Mouse (Mus musculus) MEL (cell line): ENCODE results near the gene Tmem108. TPM values are rescaled to one million over a fixed set of nuclear protein-coding genes. Genes with fewer than 3 reads are reported as not detected.

Experiments used
- DNase-seq: peaks from one replicate; pipeline ENCODE4 v3.0.0; 2011; ENCODE audit warnings: low read depth, low spot score
- H3K27ac ChIP-seq: 2 replicates; pipeline ENCODE4 v1.5.1; 2012; ENCODE audit warnings: low read depth, mild to moderate bottlenecking, control low read depth, low read length, moderate library complexity; ENCODE audit not compliant: control insufficient read depth
- H3K27me3 ChIP-seq, 2 experiments: fragments of 150-350 bp in 1 of 2; sonication (generic) in 1 of 2; 2 replicates each; pipeline ENCODE4 v1.6.1; 2012; ENCODE audit warnings: low read length in 2 of 2, mild to moderate bottlenecking in 2 of 2, improper control_type of control experiment in 1 of 2, moderate library complexity in 1 of 2; ENCODE audit not compliant: insufficient read depth in 2 of 2, control insufficient read depth in 1 of 2
- H3K36me3 ChIP-seq, 2 experiments: 2 replicates each; pipeline ENCODE4 v1.6.1; 2012 to 2014; ENCODE audit warnings: low read length in 2 of 2, improper control_type of control experiment in 1 of 2, inconsistent platforms in 1 of 2, mild to moderate bottlenecking in 1 of 2; ENCODE audit not compliant: insufficient read depth in 2 of 2, control insufficient read depth in 1 of 2
- H3K4me1 ChIP-seq, 2 experiments: fragments of 150-350 bp in 1 of 2; sonication (generic) in 1 of 2; 2 replicates each; pipeline ENCODE4 v1.6.1; 2012; ENCODE audit warnings: low read length in 2 of 2, improper control_type of control experiment in 1 of 2, mild to moderate bottlenecking in 1 of 2; ENCODE audit not compliant: insufficient read depth in 2 of 2, control insufficient read depth in 1 of 2
- H3K4me3 ChIP-seq, 2 experiments: fragments of 150-350 bp in 1 of 2; sonication (generic) in 1 of 2; 2 replicates each; pipeline ENCODE4 v1.5.1; 2012; ENCODE audit warnings: low read depth in 2 of 2, low read length in 2 of 2, mild to moderate bottlenecking in 2 of 2, moderate library complexity in 2 of 2, control low read depth in 1 of 2, improper control_type of control experiment in 1 of 2; ENCODE audit not compliant: control insufficient read depth in 1 of 2, insufficient read depth in 1 of 2
- H3K79me2 ChIP-seq: 2 replicates; pipeline ENCODE4 v1.6.1; 2012; ENCODE audit warnings: mild to moderate bottlenecking, low read length, moderate library complexity; ENCODE audit not compliant: control insufficient read depth, poor library complexity, insufficient read depth
- H3K9ac ChIP-seq: 2 replicates; pipeline ENCODE4 v1.6.1; 2012; ENCODE audit warnings: low read depth, mild to moderate bottlenecking, control low read depth, low read length, moderate library complexity; ENCODE audit not compliant: control insufficient read depth, poor library complexity, severe bottlenecking
- H3K9me3 ChIP-seq: fragments of 150-350 bp; sonication (generic); replicated peaks from 2 replicates; pipeline ENCODE4 v1.6.1; 2012; ENCODE audit warnings: mild to moderate bottlenecking, low read length, improper control_type of control experiment, moderate library complexity; ENCODE audit not compliant: insufficient read depth
- BHLHE40 ChIP-seq: IDR thresholded peaks from 2 replicates; pipeline ENCODE4 v1.6.1; 2012; ENCODE audit warnings: low read depth, mild to moderate bottlenecking, inconsistent platforms, low read length, improper control_type of control experiment, borderline replicate concordance
- ELF1 ChIP-seq: IDR thresholded peaks from 2 replicates; pipeline ENCODE4 v1.6.1; 2014; ENCODE audit warnings: low read depth, mild to moderate bottlenecking, inconsistent platforms, low read length, improper control_type of control experiment, moderate library complexity
- EP300 ChIP-seq, 2 experiments: IDR thresholded peaks; 2 replicates each; pipeline ENCODE4 v1.6.1; 2011; ENCODE audit warnings: improper control_type of control experiment in 2 of 2, low read length in 2 of 2, low read depth in 1 of 2, mild to moderate bottlenecking in 1 of 2
- ETS1 ChIP-seq: IDR thresholded peaks from 2 replicates; pipeline ENCODE4 v1.6.1; 2012; ENCODE audit warnings: low read depth, mild to moderate bottlenecking, inconsistent platforms, low read length, improper control_type of control experiment, moderate library complexity
- GABPA ChIP-seq: IDR thresholded peaks from 2 replicates; pipeline ENCODE4 v1.6.1; 2012; ENCODE audit warnings: low read depth, mild to moderate bottlenecking, inconsistent platforms, low read length, improper control_type of control experiment, moderate library complexity
- GATA1 ChIP-seq: IDR thresholded peaks from 2 replicates; pipeline ENCODE4 v1.6.1; 2011; ENCODE audit warnings: low read depth, low read length, improper control_type of control experiment
- HCFC1 ChIP-seq: IDR thresholded peaks from 2 replicates; pipeline ENCODE4 v1.6.1; 2012; ENCODE audit warnings: low read depth, mild to moderate bottlenecking, inconsistent platforms, low read length, improper control_type of control experiment, moderate library complexity
- JUND ChIP-seq: IDR thresholded peaks from 2 replicates; pipeline ENCODE4 v1.6.1; 2011; ENCODE audit warnings: low read depth, mild to moderate bottlenecking, improper control_type of control experiment, low read length
- KAT2A ChIP-seq: conservative IDR thresholded peaks from 2 replicates; pipeline ENCODE4 v1.6.1; 2012; ENCODE audit warnings: low read depth, low read length, improper control_type of control experiment, inconsistent platforms
- MAFK ChIP-seq: IDR thresholded peaks from 2 replicates; pipeline ENCODE4 v1.6.1; 2011; ENCODE audit warnings: low read depth, mild to moderate bottlenecking, low read length, improper control_type of control experiment, borderline replicate concordance
- MEF2A ChIP-seq: IDR thresholded peaks from 2 replicates; pipeline ENCODE4 v1.6.1; 2014; ENCODE audit warnings: low read depth, mild to moderate bottlenecking, inconsistent platforms, low read length, improper control_type of control experiment; ENCODE audit not compliant: poor library complexity, insufficient replicate concordance, severe bottlenecking; ENCODE audit errors: extremely low read depth
- MXI1 ChIP-seq: IDR thresholded peaks from 2 replicates; pipeline ENCODE4 v1.6.1; 2011; ENCODE audit warnings: mild to moderate bottlenecking, low read depth, low read length, improper control_type of control experiment
- MYB ChIP-seq: IDR thresholded peaks from 2 replicates; pipeline ENCODE4 v1.6.1; 2011; ENCODE audit warnings: mild to moderate bottlenecking, low read depth, low read length, improper control_type of control experiment
- MYC ChIP-seq: IDR thresholded peaks from 2 replicates; pipeline ENCODE4 v1.6.1; 2011; ENCODE audit warnings: low read depth, mild to moderate bottlenecking, low read length, improper control_type of control experiment, moderate library complexity
- NELFE ChIP-seq: IDR thresholded peaks from 2 replicates; pipeline ENCODE4 v1.6.1; 2011; ENCODE audit warnings: low read depth, low read length, improper control_type of control experiment
- POLR2A ChIP-seq, 2 experiments: IDR thresholded peaks; 2 replicates each; pipeline ENCODE4 v1.6.1; 2011 to 2012; ENCODE audit warnings: low read length in 2 of 2, mild to moderate bottlenecking in 2 of 2, control low read depth in 1 of 2, improper control_type of control experiment in 1 of 2, low read depth in 1 of 2, moderate library complexity in 1 of 2; ENCODE audit not compliant: control insufficient read depth in 1 of 2, insufficient read depth in 1 of 2, poor library complexity in 1 of 2
- POLR2AphosphoS2 ChIP-seq: IDR thresholded peaks from 2 replicates; pipeline ENCODE4 v1.6.1; 2011; ENCODE audit warnings: low read length, improper control_type of control experiment
- RCOR1 ChIP-seq: IDR thresholded peaks from 2 replicates; pipeline ENCODE4 v1.6.1; 2012; ENCODE audit warnings: low read depth, mild to moderate bottlenecking, inconsistent platforms, low read length, improper control_type of control experiment
- SIN3A ChIP-seq: IDR thresholded peaks from 2 replicates; pipeline ENCODE4 v1.6.1; 2012; ENCODE audit warnings: low read length, improper control_type of control experiment, inconsistent platforms
- TBP ChIP-seq: IDR thresholded peaks from 2 replicates; pipeline ENCODE4 v1.8.0; 2011; ENCODE audit warnings: low read depth, low read length, improper control_type of control experiment
- ZC3H11A ChIP-seq: IDR thresholded peaks from 2 replicates; pipeline ENCODE4 v1.6.1; 2012; ENCODE audit warnings: low read depth, mild to moderate bottlenecking, inconsistent platforms, low read length, improper control_type of control experiment
- ZKSCAN1 ChIP-seq: IDR thresholded peaks from 2 replicates; pipeline ENCODE4 v1.6.1; 2012; ENCODE audit warnings: low read depth, mild to moderate bottlenecking, inconsistent platforms, low read length, improper control_type of control experiment, moderate library complexity
- polyA plus RNA-seq, 2 experiments: library from polyadenylated mRNA; stranded (reverse) in 1 of 2; unstranded in 1 of 2; fragments of >175 nt in 1 of 2; fragments of >200 nt in 1 of 2; gene quantifications; 2 replicates each; pipeline versions ENCODE4 v1.2.1 to v1.2.4; 2012; ENCODE audit warnings: low replicate concordance in 2 of 2, low read depth in 1 of 2; ENCODE audit not compliant: insufficient read length in 2 of 2, insufficient read depth in 1 of 2, missing spikeins in 1 of 2
- total RNA-seq: library from RNA; depleted of rRNA; stranded (reverse); fragments of 300-350 nt; gene quantifications from 2 replicates; pipeline ENCODE4 v1.2.3, GENCODE M21; 2012

Gene Tmem108
- total and polyA plus RNA-seq, 3 experiments, result not detected

- no peak for DNase-seq
Measured at GRCm38 (mm10) chr9:103506968-103507584, 254.6 kb downstream of the Tmem108 start.

GRCm38 (mm10) chr9:103505067-103505466 lies 256.6 kb downstream of the Tmem108 start:
- DNase-seq, result no peak

More at GRCm38 (mm10) chr9:103506968-103507584, 254.6 kb downstream of the Tmem108 start:
- Histone ChIP-seq H3K36me3 (no peaks in the 10 kb centered on the region), H3K27me3 (no peaks in the 10 kb centered on the region), H3K9ac (no peak overlapping the region), H3K27ac (no peak overlapping the region), H3K4me1 (no peaks in the 10 kb centered on the region), H3K79me2 (no peaks in the 10 kb centered on the region), H3K9me3 (no peaks in the 10 kb centered on the region)
- TF ChIP-seq JUND (no peak), GATA1 (no peak), NELFE (no peak), RCOR1 (no peak), MEF2A (no peak), KAT2A (no peak), MYC (no peak), MAFK (no peak), ELF1 (no peak), POLR2A (IDR thresholded peaks at IDR 0.05; ENCODE audit: control insufficient read depth in 1 of 2, insufficient read depth in 1 of 2, low read depth in 1 of 2, low read length in 2 of 2, poor library complexity in 1 of 2) (no peak), EP300 (IDR thresholded peaks at IDR 0.05; ENCODE audit: low read depth in 1 of 2, low read length in 2 of 2) (no peak), TBP (no peak), POLR2AphosphoS2 (no peak), BHLHE40 (no peak), ZC3H11A (no peak), HCFC1 (no peak), MXI1 (no peak), MYB (no peak), SIN3A (no peak), ETS1 (no peak)
- TF ChIP-seq, all 39 proteins: peak for 0
- no peak overlapping the region for H3K4me3 ChIP-seq

More at GRCm38 (mm10) chr9:103505067-103505466, 256.6 kb downstream of the Tmem108 start:
- no peaks in the 10 kb centered on the region for H3K27me3 ChIP-seq
- no peaks in the 10 kb centered on the region for H3K9me3 ChIP-seq
- H3K9ac ChIP-seq, result no peak overlapping the region
- TF ChIP-seq GABPA (no peak), ZKSCAN1 (no peak), NELFE (no peak)
- H3K4me1 ChIP-seq, result no peaks in the 10 kb centered on the region
- no peak overlapping the region for H3K4me3 ChIP-seq
- H3K79me2 ChIP-seq, result no peaks in the 10 kb centered on the region
- no peak overlapping the region for H3K27ac ChIP-seq
- H3K36me3 ChIP-seq, result no peaks in the 10 kb centered on the region
